Mouse (Mus musculus) midbrain, embryonic 11.5 days (tissue): ENCODE results near the gene March11. TPM values are rescaled to one million over a fixed set of nuclear protein-coding genes. Genes with fewer than 3 reads are reported as not detected.

Experiments used
- ATAC-seq: fragments of 200-750 bp; cut with Nextera tagmentation; 2 replicates; pipeline ENCODE4 v1.8.0; 2017; ENCODE audit warnings: moderate TSS enrichment, moderate library complexity; ENCODE audit not compliant: low FRiP score
- DNase-seq: peaks from one replicate; pipeline ENCODE4 v3.0.0; 2015; ENCODE audit warnings: low spot score; ENCODE audit errors: missing footprints
- H3K27ac ChIP-seq: fragments of 300-500 bp; sonication (generic); 2 replicates; pipeline ENCODE4 v1.5.1; 2014; ENCODE audit warnings: low read depth, low read length
- H3K27me3 ChIP-seq: fragments of 300-500 bp; sonication (generic); 2 replicates; pipeline ENCODE4 v1.6.1; 2014; ENCODE audit warnings: mild to moderate bottlenecking, low read length, moderate library complexity, mixed read lengths; ENCODE audit not compliant: control insufficient read depth, insufficient read depth
- H3K36me3 ChIP-seq: fragments of 300-500 bp; sonication (generic); 2 replicates; pipeline ENCODE4 v1.6.1; 2014; ENCODE audit warnings: mild to moderate bottlenecking, low read length, moderate library complexity, mixed read lengths; ENCODE audit not compliant: control insufficient read depth, insufficient read depth
- H3K4me1 ChIP-seq: fragments of 300-500 bp; sonication (generic); 2 replicates; pipeline ENCODE4 v1.6.1; 2014; ENCODE audit warnings: low read length; ENCODE audit not compliant: control insufficient read depth, insufficient read depth
- H3K4me2 ChIP-seq: fragments of 300-500 bp; sonication (generic); 2 replicates; pipeline ENCODE4 v1.6.1; 2014; ENCODE audit warnings: mild to moderate bottlenecking, moderate library complexity
- H3K4me3 ChIP-seq: fragments of 300-500 bp; sonication (generic); 2 replicates; pipeline ENCODE4 v1.5.1; 2014; ENCODE audit warnings: low read depth, low read length
- H3K9ac ChIP-seq: fragments of 300-500 bp; sonication (generic); 2 replicates; pipeline ENCODE4 v1.6.1; 2014; ENCODE audit warnings: low read length
- H3K9me3 ChIP-seq: fragments of 300-500 bp; sonication (generic); 2 replicates; pipeline ENCODE4 v1.6.1; 2016; ENCODE audit warnings: low read length; ENCODE audit not compliant: control insufficient read depth
- WGBS: fragments of 180-500 bp; shearing (Covaris S2); extraction: QIAGEN DNeasy Blood & Tissue Kit; methylation state at CpG from one replicate; pipeline ENCODE4 v1.1.7; 2014; 5-methylcytosine and 5-hydroxymethylcytosine counted together
- polyA plus RNA-seq: library from polyadenylated mRNA; unstranded; fragments of >200 nt; fragmentation: Nextera tagmentation; extraction: Ambion mirVana; gene quantifications from 2 replicates; pipeline ENCODE4 v1.2.1, GENCODE M21; 2014

The March11 gene
- polyA plus RNA-seq, 1 experiment from 2014 or later, result 1.4 TPM

DNA sequence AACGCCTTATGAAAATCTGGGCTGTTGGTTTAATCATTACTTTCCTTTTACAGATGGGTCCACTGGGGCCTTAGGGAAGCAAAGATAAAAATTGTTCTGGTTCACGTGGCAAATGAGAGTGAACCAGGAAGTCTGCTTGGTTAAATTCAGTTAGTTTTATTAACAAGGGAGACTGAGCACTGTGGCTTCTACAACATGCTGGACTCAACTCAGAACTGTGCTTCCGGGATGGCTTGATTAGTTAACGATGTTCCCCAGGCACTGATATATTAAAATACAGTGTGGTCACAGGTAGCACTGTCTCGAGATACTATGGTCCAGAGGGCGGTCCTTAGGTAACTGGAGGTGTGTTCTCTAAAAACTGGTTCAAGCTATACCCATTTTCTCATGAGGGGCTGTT, 32.1 kb downstream of the March11 start:
- DNase-seq, result no peak
- Histone ChIP-seq H3K36me3 (no peaks in the 10 kb centered on the region), H3K4me1 (no peaks in the 10 kb centered on the region), H3K9me3 (no peaks in the 10 kb centered on the region), H3K4me3 (no peak overlapping the region), H3K27me3 (no peaks in the 10 kb centered on the region), H3K4me2 (no peak overlapping the region), H3K9ac (no peak overlapping the region), H3K27ac (no peak overlapping the region)
- 90% methylated on average over 6 of the region's 6 CpGs for WGBS
- no peak for ATAC-seq

DNA sequence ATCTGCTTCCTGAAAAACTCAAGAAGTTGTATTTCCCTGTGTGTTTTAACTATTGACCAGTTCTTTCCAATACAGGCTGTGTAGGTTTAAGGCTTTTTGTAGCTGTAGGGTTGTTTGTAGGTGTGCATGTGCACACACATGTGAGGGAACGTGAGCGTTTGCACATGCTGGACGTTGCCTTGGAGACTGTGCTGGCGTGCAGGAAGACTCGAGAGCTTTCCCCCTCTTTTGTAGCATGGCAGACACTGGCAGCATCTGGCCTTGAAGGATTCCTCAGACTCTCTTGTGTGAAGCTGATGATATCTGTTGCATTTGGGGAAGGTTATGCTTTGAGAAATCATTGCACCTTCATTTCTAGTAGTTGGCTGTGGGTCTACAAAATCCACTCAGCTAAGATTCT, 35.5 kb downstream of the March11 start:
- Histone ChIP-seq H3K9me3 (no peaks in the 10 kb centered on the region), H3K27ac (no peak overlapping the region), H3K4me2 (no peak overlapping the region), H3K36me3 (no peaks in the 10 kb centered on the region), H3K9ac (no peak overlapping the region), H3K4me3 (no peak overlapping the region), H3K4me1 (no peaks in the 10 kb centered on the region), H3K27me3 (no peaks in the 10 kb centered on the region)
- ATAC-seq, result no peak
- DNase-seq, result no peak
- WGBS, result 80% methylated on average over 5 of the region's 5 CpGs

DNA sequence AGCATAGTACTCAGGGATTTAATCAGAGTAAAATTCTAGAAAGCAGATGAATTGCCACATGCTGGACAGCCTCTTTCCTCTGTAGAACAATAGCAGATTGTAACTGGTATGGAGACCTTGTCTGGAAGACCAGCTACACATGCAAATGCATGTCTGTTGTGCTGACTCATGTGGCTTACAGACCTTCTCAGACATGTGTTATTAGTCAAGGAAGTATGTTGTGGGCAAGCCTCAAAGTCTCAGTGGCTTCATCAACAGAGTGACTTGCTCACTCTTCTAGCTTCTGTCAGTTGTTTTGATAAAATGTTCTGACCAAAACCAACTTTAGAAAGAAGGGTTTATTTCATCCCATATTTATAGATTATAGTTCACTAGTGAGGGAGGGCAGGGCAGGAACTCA, 44.8 kb downstream of the March11 start:
- Histone ChIP-seq H3K27ac (no peak overlapping the region), H3K36me3 (no peaks in the 10 kb centered on the region), H3K27me3 (no peaks in the 10 kb centered on the region), H3K4me1 (no peaks in the 10 kb centered on the region), H3K9me3 (no peaks in the 10 kb centered on the region), H3K4me2 (no peak overlapping the region), H3K4me3 (no peak overlapping the region), H3K9ac (no peak overlapping the region)
- ATAC-seq, result no peak
- DNase-seq, result peak; percentile 69

DNA sequence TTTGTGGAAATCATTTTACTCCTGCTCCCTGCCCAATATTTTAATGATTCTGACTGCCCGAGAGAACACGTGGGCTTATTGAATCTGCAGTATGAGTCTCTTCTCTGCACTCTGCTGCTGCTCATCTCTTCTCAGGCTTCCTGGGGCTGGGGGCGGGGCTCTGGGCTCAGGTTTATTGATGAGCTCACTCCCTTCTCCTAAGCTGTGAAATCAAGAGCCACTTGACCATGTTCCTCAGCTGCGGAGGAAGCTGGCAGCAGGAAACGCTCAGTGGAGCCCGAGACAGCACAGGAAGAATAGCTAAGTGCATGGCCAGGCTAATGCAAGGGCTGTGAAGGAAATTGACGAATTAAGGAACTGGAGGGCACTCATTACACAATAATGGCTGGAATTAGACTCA, 56.5 kb downstream of the March11 start:
- Histone ChIP-seq H3K36me3 (no peaks in the 10 kb centered on the region), H3K27me3 (no peaks in the 10 kb centered on the region), H3K4me3 (no peak overlapping the region), H3K9me3 (no peaks in the 10 kb centered on the region), H3K27ac (no peak overlapping the region), H3K4me2 (no peak overlapping the region), H3K4me1 (no peaks in the 10 kb centered on the region), H3K9ac (no peak overlapping the region)
- WGBS, result 34% methylated on average over 7 of the region's 7 CpGs
- ATAC-seq (peak; percentile 80; the same call in 1 of the 2 replicates), DNase-seq (no peak)

DNA sequence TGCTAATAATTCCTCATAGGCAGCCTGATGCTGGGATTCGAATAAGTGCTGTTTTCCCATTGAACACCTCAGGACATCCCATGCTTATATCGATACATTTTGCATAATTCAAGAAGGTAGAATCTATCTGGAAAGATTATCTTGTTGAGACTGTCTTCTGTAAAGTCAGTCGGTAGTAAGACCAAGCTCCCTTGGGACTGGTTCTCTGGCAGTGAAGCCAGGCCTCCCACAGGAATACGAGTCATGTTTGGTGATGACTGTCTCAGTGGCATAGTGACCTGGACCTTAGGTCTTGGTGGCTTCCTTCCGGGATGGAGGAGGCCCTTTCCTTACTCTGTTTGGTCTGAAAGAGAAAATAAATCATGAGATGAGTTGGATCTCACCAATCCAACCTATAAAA, 57.7 kb downstream of the March11 start:
- Histone ChIP-seq H3K9me3 (no peaks in the 10 kb centered on the region), H3K4me1 (no peaks in the 10 kb centered on the region), H3K4me2 (no peak overlapping the region), H3K27ac (no peak overlapping the region), H3K9ac (no peak overlapping the region), H3K36me3 (no peaks in the 10 kb centered on the region), H3K27me3 (no peaks in the 10 kb centered on the region), H3K4me3 (no peak overlapping the region)
- WGBS, result 87% methylated on average over 5 of the region's 5 CpGs
- DNase-seq (no peak), ATAC-seq (no peak)

DNA sequence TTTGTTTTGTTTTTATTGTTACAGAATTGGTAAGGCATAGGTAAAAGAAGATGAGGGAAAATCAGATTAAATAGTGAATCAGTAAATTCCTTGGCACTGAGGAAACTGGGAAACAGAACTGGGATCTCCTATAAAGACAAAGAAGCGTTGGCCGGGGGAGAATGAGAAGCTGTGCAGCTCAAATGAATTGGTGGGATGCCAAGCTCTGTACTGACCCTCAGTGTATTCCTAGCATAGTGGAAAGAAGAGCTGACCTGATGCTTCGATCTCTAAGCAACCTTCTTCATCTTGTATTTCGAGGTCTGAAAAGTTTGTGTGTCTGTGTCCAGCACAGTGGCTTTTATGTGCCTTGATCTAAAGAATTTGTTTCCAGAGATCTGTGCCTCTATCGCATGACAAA, 64.9 kb downstream of the March11 start:
- Histone ChIP-seq H3K9ac (no peak overlapping the region), H3K27me3 (no peaks in the 10 kb centered on the region), H3K4me1 (no peaks in the 10 kb centered on the region), H3K36me3 (no peaks in the 10 kb centered on the region), H3K4me3 (no peak overlapping the region), H3K27ac (no peak overlapping the region), H3K9me3 (no peaks in the 10 kb centered on the region), H3K4me2 (no peak overlapping the region)
- WGBS, result 88% methylated on average over 5 of the region's 5 CpGs
- DNase-seq (no peak), ATAC-seq (no peak)

DNA sequence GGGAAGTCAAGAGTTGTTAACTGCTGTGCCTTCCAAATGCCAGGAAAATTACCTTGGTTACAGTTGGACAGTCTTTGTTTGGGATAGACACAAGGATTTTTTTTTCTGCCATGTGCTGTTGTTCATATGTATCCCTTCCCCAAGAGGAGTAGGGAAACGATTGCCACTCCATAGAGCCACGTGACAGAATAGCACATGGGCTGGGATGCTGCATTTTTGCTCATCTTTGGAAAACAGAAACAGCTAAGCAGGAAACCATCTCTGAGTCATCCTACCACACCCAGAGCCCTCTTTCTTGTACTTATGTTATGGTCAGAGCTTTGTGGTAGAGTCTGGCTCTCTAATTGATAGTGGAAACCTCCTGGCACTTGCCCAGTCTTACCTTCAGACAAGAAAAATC, 65.4 kb downstream of the March11 start:
- H3K27me3 ChIP-seq, result no peaks in the 10 kb centered on the region
- no peak overlapping the region for H3K4me3 ChIP-seq
- H3K36me3 ChIP-seq, result no peaks in the 10 kb centered on the region
- no peak overlapping the region for H3K27ac ChIP-seq
- H3K9ac ChIP-seq, result no peak overlapping the region
- 68% methylated on average over 2 of the region's 2 CpGs for WGBS
- ATAC-seq, result no peak
- H3K9me3 ChIP-seq, result no peaks in the 10 kb centered on the region
- no peak overlapping the region for H3K4me2 ChIP-seq
- no peaks in the 10 kb centered on the region for H3K4me1 ChIP-seq
- no peak for DNase-seq

DNA sequence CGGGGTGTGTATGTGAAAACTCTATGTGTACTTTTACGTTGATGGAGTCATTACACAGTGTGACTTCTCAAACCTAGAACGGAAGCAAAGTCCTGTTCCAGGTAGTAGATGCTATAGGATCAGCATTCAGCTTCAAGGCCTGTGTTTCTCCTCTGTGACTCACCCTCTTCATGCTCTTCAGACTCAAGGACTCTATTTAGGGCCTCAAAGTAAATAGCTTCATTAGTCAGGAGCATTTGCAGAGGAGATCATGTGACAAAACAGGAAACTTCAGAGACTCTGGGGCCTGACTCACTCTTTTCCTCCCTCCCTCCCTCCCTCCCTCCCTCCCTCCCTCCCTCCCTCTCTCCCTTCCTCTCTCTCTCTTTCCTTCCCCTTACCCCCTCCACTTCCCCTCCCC, 66.1 kb downstream of the March11 start:
- no peaks in the 10 kb centered on the region for H3K27me3 ChIP-seq
- H3K9ac ChIP-seq, result no peak overlapping the region
- WGBS, result 91% methylated on average over 3 of the region's 3 CpGs

DNA sequence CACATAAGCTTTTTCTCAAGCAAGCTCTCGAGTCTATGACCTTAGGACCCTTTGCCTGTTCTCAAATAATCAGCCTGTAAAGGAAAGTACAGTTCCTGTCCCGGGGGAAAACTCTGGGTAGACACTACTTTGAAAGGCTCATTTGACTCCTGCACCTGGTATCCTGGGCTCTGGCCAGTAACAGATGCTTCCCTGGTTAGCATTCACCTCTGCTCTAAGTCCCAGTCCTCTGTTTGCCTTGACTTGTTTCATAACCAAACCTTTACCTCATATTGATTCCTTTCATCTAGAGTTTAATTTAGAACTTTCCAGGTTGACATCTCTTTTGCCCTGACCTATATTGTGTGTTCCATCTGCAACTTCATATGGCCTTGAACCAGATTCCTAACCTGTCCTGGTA, 68.5 kb downstream of the March11 start:
- Histone ChIP-seq H3K4me3 (no peak overlapping the region), H3K27me3 (no peaks in the 10 kb centered on the region), H3K36me3 (no peaks in the 10 kb centered on the region), H3K9ac (no peak overlapping the region), H3K4me2 (no peak overlapping the region), H3K9me3 (no peaks in the 10 kb centered on the region), H3K27ac (no peak overlapping the region), H3K4me1 (no peaks in the 10 kb centered on the region)
- 75% methylated on average over 2 of the region's 2 CpGs for WGBS
- no peak for ATAC-seq
- no peak for DNase-seq

More for the DNA sequence above, 66.1 kb downstream of the March11 start:
- ATAC-seq (no peak), DNase-seq (no peak)
- Histone ChIP-seq H3K27ac (no peak overlapping the region), H3K9me3 (no peaks in the 10 kb centered on the region), H3K4me3 (no peak overlapping the region), H3K36me3 (no peaks in the 10 kb centered on the region), H3K4me1 (no peaks in the 10 kb centered on the region), H3K4me2 (no peak overlapping the region)

DNA sequence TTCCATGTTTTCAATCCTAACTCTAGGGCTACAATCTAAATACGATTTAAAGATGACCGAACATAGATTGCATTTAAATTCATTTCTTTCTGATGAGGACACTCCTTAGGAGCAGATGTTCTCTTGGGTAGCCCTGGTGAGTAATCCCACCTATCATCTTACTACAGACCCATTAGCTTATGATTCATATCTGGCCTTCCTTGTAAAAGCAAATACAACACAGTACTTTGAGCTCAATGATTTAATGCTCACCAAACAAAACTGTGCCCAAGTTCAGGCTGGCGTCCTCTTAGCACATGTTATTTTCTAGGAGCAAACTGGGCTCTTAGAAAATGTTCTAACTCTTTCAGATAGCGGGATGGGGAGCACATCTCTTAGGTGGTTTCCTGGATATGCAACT, 70.0 kb downstream of the March11 start:
- Histone ChIP-seq H3K9ac (no peak overlapping the region), H3K4me1 (no peaks in the 10 kb centered on the region), H3K4me3 (no peak overlapping the region), H3K4me2 (no peak overlapping the region), H3K27me3 (no peaks in the 10 kb centered on the region), H3K36me3 (no peaks in the 10 kb centered on the region), H3K27ac (no peak overlapping the region), H3K9me3 (no peaks in the 10 kb centered on the region)
- ATAC-seq, result no peak
- 90% methylated on average over 4 of the region's 4 CpGs for WGBS
- DNase-seq, result no peak
